Mouse (Mus musculus) kidney, adult 2 months (tissue): ENCODE results near the gene Cdh4.

ENCODE experiments used
- CTCF ChIP-seq: fragments of 200-500 bp; conservative IDR thresholded peaks from 2 replicates; pipeline ENCODE4 v1.5.1; 2011; ENCODE audit warnings: low read depth, mild to moderate bottlenecking, control low read depth, low read length, moderate library complexity, mixed read lengths; ENCODE audit not compliant: insufficient read depth, insufficient read length
- POLR2A ChIP-seq: fragments of 200-500 bp; IDR thresholded peaks from one replicate; pipeline ENCODE4 v1.6.1; 2011; ENCODE audit warnings: low read depth, low read length, control low read depth

DNA sequence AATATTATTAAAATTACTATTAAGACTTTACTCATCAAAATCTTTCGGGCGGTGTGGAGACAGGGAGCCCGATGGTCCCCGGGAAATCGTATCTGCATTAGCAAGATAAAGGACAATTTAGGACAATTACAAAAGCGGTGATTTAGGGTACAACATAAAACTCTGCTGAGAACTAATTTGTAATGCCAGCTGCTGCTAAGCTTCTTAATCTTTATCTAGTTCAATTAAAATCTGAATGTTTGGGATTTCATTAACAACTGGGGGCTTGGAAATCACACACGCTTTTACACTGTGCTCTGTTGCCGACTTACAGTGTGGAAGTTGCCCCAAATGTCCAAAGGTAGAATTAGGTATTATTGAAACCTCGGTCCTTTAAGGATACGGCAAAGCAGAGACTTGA lies 39.1 kb downstream of the Cdh4 start:
- TF ChIP-seq CTCF = no peak
- no peak for TF ChIP-seq POLR2A
